Mouse (Mus musculus) CH12.LX (cell line): ENCODE measurements around the gene Mpzl2.

Experiments used
- CTCF ChIP-seq, 2 experiments: IDR thresholded peaks in 1 of 2; conservative IDR thresholded peaks in 1 of 2; 2 replicates each; pipeline ENCODE4 v1.5.1; 2011 to 2012; ENCODE audit warnings: low read depth in 2 of 2, low read length in 2 of 2, improper control_type of control experiment in 1 of 2, inconsistent platforms in 1 of 2, mild to moderate bottlenecking in 1 of 2, moderate library complexity in 1 of 2
- E2F4 ChIP-seq: IDR thresholded peaks from 2 replicates; pipeline ENCODE4 v1.6.1; 2011; ENCODE audit warnings: low read depth, low read length, improper control_type of control experiment; ENCODE audit not compliant: insufficient replicate concordance
- EP300 ChIP-seq: IDR thresholded peaks from 2 replicates; pipeline ENCODE4 v1.6.1; 2011; ENCODE audit warnings: low read length, improper control_type of control experiment
- HCFC1 ChIP-seq: IDR thresholded peaks from 2 replicates; pipeline ENCODE4 v1.6.1; 2012; ENCODE audit warnings: low read depth, mild to moderate bottlenecking, inconsistent platforms, low read length, improper control_type of control experiment
- KAT2A ChIP-seq: IDR thresholded peaks from 2 replicates; pipeline ENCODE4 v1.6.1; 2012; ENCODE audit warnings: low read length, improper control_type of control experiment, inconsistent platforms; ENCODE audit not compliant: insufficient replicate concordance
- MAX ChIP-seq: IDR thresholded peaks from 2 replicates; pipeline ENCODE4 v1.6.1; 2011; ENCODE audit warnings: low read length, improper control_type of control experiment
- MEF2A ChIP-seq: IDR thresholded peaks from 2 replicates; pipeline ENCODE4 v1.6.1; 2014; ENCODE audit warnings: low read depth, mild to moderate bottlenecking, inconsistent platforms, low read length, improper control_type of control experiment, borderline replicate concordance
- MXI1 ChIP-seq: IDR thresholded peaks from 2 replicates; pipeline ENCODE4 v1.6.1; 2011; ENCODE audit warnings: mild to moderate bottlenecking, low read depth, low read length, improper control_type of control experiment
- NELFE ChIP-seq: IDR thresholded peaks from 2 replicates; pipeline ENCODE4 v1.6.1; 2011; ENCODE audit warnings: low read depth, low read length, improper control_type of control experiment
- POLR2A ChIP-seq: IDR thresholded peaks from 2 replicates; pipeline ENCODE4 v1.6.1; 2011; ENCODE audit warnings: low read depth, mild to moderate bottlenecking, improper control_type of control experiment, low read length
- POLR2AphosphoS2 ChIP-seq: IDR thresholded peaks from 2 replicates; pipeline ENCODE4 v1.6.1; 2011; ENCODE audit warnings: low read depth, low read length, improper control_type of control experiment
- USF2 ChIP-seq: conservative IDR thresholded peaks from 2 replicates; pipeline ENCODE4 v1.6.1; 2011; ENCODE audit warnings: low read depth, low read length, improper control_type of control experiment

GRCm38 (mm10) chr9:45083132-45083531 is 43.5 kb downstream of the Mpzl2 start:
- no peak for TF ChIP-seq NELFE
- TF ChIP-seq USF2: no peak
- no peak for TF ChIP-seq CTCF (conservative IDR thresholded peaks at IDR 0.05 in 1 of 2, IDR thresholded peaks at IDR 0.05 in 1 of 2; ENCODE audit: low read depth in 2 of 2, low read length in 2 of 2)
- TF ChIP-seq MAX: no peak
- no peak for TF ChIP-seq POLR2AphosphoS2
- no peak for TF ChIP-seq POLR2A
- no peak for TF ChIP-seq MXI1
- no peak for TF ChIP-seq HCFC1
- no peak for TF ChIP-seq KAT2A
- TF ChIP-seq EP300: no peak
- TF ChIP-seq E2F4: no peak
- TF ChIP-seq MEF2A: no peak
